Mouse (Mus musculus) hindbrain, embryonic 12.5 days (tissue): ENCODE results near the gene Rhox4f. TPM values are rescaled to one million over a fixed set of nuclear protein-coding genes. Genes with fewer than 3 reads are reported as not detected.
"Not testable (repeated sequence)": the region's sequence is repeated elsewhere in the genome, so short reads cannot be mapped to it uniquely, and the experiment has no call there.

ENCODE experiments used
- ATAC-seq: fragments of 200-750 bp; cut with Nextera tagmentation; 2 replicates; pipeline ENCODE4 v1.8.0; 2017; ENCODE audit warnings: moderate TSS enrichment; ENCODE audit not compliant: low FRiP score
- H3K27ac ChIP-seq: fragments of 300-500 bp; sonication (generic); 2 replicates; pipeline ENCODE4 v1.5.1; 2016; ENCODE audit warnings: mild to moderate bottlenecking
- H3K27me3 ChIP-seq: fragments of 300-500 bp; sonication (generic); 2 replicates; pipeline ENCODE4 v1.6.1; 2016; ENCODE audit warnings: mild to moderate bottlenecking
- H3K36me3 ChIP-seq: fragments of 300-500 bp; sonication (generic); 2 replicates; pipeline ENCODE4 v1.6.1; 2016; ENCODE audit warnings: mild to moderate bottlenecking
- H3K4me1 ChIP-seq: fragments of 300-500 bp; sonication (generic); 2 replicates; pipeline ENCODE4 v1.6.1; 2016
- H3K4me2 ChIP-seq: fragments of 300-500 bp; sonication (generic); replicated peaks from 2 replicates; pipeline ENCODE4 v1.6.1; 2016; ENCODE audit warnings: mild to moderate bottlenecking
- H3K4me3 ChIP-seq: fragments of 300-500 bp; sonication (generic); 2 replicates; pipeline ENCODE4 v1.5.1; 2016; ENCODE audit warnings: mild to moderate bottlenecking
- H3K9ac ChIP-seq: fragments of 300-500 bp; sonication (generic); 2 replicates; pipeline ENCODE4 v1.6.1; 2016; ENCODE audit warnings: mild to moderate bottlenecking, moderate library complexity
- H3K9me3 ChIP-seq: fragments of 300-500 bp; sonication (generic); replicated peaks from 2 replicates; pipeline ENCODE4 v1.6.1; 2016; ENCODE audit warnings: mild to moderate bottlenecking
- WGBS: fragments of 180-500 bp; shearing (Covaris S2); methylation state at CpG from one replicate; pipeline ENCODE4 v1.1.7; 2016; 5-methylcytosine and 5-hydroxymethylcytosine counted together
- polyA plus RNA-seq: library from polyadenylated mRNA; unstranded; fragments of >200 nt; fragmentation: Nextera tagmentation; extraction: Ambion mirVana; gene quantifications from 2 replicates; pipeline ENCODE4 v1.2.1, GENCODE M21; 2016

Gene Rhox4f
- not detected in 2 replicates for polyA plus RNA-seq

- H3K4me2 ChIP-seq, H3K9ac ChIP-seq: not testable (repeated sequence)
- 91% methylated on average over 16 of the region's 19 CpGs for WGBS
These were observed at the start of gene Rhox4f for GRCm38 (mm10) chrX:37607604-37608003. Gene Rhox4f, minus strand, starts transcription at chrX:37607704.

GRCm38 (mm10) chrX:37651227-37651626, 43.7 kb upstream of the Rhox4f start, which contains the start of gene Rhox4g:
Gene Rhox4g, minus strand, starts transcription at chrX:37651327.
- not testable (repeated sequence) for H3K4me1 ChIP-seq, H3K4me3 ChIP-seq, H3K9me3 ChIP-seq, H3K4me2 ChIP-seq, H3K9ac ChIP-seq, H3K27ac ChIP-seq, ATAC-seq, H3K36me3 ChIP-seq, H3K27me3 ChIP-seq
- 85% methylated on average over 16 of the region's 20 CpGs for WGBS

More at GRCm38 (mm10) chrX:37607604-37608003, at the start of gene Rhox4f:
- not testable (repeated sequence) for H3K27ac ChIP-seq, H3K4me1 ChIP-seq, H3K27me3 ChIP-seq, H3K4me3 ChIP-seq, ATAC-seq, H3K36me3 ChIP-seq, H3K9me3 ChIP-seq

- H3K4me1 ChIP-seq, ATAC-seq, H3K9me3 ChIP-seq, H3K36me3 ChIP-seq, H3K27ac ChIP-seq, H3K9ac ChIP-seq, H3K4me3 ChIP-seq, H3K27me3 ChIP-seq, H3K4me2 ChIP-seq: not testable (repeated sequence)
- WGBS = 95% methylated on average over 6 of the region's 6 CpGs
These were observed 35.9 kb upstream of the Rhox4f start, which contains the start of gene Rhox2g for GRCm38 (mm10) chrX:37643370-37643769. Gene Rhox2g, minus strand, starts transcription at chrX:37643470.

GRCm38 (mm10) chrX:37628512-37628911, 21.0 kb upstream of the Rhox4f start, which contains the start of gene Rhox3g:
Gene Rhox3g, minus strand, starts transcription at chrX:37628612.
- H3K9ac ChIP-seq, H3K27me3 ChIP-seq, H3K4me2 ChIP-seq, H3K36me3 ChIP-seq, H3K4me1 ChIP-seq, H3K9me3 ChIP-seq, H3K27ac ChIP-seq, H3K4me3 ChIP-seq, ATAC-seq: not testable (repeated sequence)
- 83% methylated on average over 2 of the region's 2 CpGs for WGBS

DNA sequence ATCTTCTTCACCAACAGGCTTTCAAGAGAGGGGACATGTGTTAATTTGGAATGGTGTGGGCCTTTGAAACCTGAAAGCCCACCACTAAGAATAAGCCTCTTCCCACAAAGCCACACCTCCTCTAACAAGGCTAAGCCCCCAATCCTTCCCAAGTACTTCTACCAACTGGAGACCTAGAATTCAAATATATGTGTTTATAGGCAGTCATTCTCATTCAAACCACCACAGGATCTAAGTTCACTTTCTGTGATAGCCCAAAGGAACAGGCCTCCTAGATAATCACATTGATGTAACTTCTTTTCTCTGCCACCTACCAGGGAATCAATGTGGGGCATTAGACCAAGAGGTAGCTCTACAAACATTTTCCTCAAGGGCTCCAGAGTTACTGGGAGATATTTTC, 26.8 kb downstream of the Rhox4f start, which contains the start of gene Rhox3f:
Rhox3f (plus strand) TSS at position 301 of the 400 bp plus-strand sequence.
- H3K36me3 ChIP-seq, H3K27me3 ChIP-seq, H3K9ac ChIP-seq, H3K27ac ChIP-seq, H3K4me3 ChIP-seq, H3K4me2 ChIP-seq, ATAC-seq, H3K9me3 ChIP-seq, H3K4me1 ChIP-seq: not testable (repeated sequence)

DNA sequence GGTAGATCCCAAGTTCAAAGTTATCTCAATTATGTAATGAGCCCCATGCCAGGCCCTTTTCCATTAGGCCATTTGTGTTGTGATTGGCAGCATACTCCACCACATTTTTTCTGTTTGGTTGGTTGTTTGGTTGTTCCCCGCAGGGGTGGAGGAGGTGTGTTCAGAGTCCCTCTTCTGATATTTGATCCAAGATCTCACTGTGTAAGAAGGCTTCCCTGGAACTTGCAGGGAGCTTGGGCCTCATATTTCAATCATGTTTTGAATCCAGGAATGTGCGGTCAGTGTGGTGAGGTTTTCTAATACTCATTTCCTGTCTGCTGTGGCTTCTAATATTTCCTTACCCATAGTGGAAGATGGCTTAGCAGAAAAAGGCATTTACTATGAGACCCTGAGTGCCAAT, 34.9 kb downstream of the Rhox4f start:
- not testable (repeated sequence) for H3K4me1 ChIP-seq, H3K27me3 ChIP-seq, H3K4me3 ChIP-seq, H3K36me3 ChIP-seq, H3K9ac ChIP-seq, ATAC-seq, H3K9me3 ChIP-seq, H3K27ac ChIP-seq, H3K4me2 ChIP-seq
- 68% methylated on average over 2 of the region's 2 CpGs for WGBS

DNA sequence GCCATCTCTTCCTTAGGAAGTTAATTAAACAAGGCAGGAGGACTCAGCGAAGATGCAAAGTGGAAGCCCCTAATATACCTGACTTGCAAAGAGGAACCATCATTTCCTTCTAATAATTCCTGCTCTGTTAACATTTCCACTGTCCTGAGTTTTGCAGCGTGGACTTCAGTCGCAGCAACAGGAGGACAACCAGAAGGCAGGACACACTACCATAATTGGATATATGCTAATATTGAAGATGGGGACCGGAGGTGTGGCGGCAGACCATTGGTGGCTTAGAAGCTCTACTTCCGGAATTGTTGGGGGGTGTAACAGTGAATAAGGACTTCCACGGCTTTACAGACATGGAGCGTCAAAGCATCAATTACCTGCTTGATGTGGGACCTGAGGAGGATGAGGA, 36.4 kb downstream of the Rhox4f start, which contains the start of gene Rhox2f:
Rhox2f (plus strand) TSS at position 301 of the 400 bp plus-strand sequence.
- H3K27me3 ChIP-seq, H3K9ac ChIP-seq, H3K9me3 ChIP-seq, H3K27ac ChIP-seq, H3K4me3 ChIP-seq, ATAC-seq, H3K36me3 ChIP-seq, H3K4me1 ChIP-seq, H3K4me2 ChIP-seq: not testable (repeated sequence)
- 87% methylated on average over 8 of the region's 8 CpGs for WGBS

GRCm38 (mm10) chrX:37557112-37557511, 50.4 kb downstream of the Rhox4f start, which contains the start of gene Rhox4e:
Gene Rhox4e, plus strand, starts transcription at chrX:37557412.
- H3K4me3 ChIP-seq, H3K27ac ChIP-seq, H3K4me2 ChIP-seq, H3K9me3 ChIP-seq, H3K27me3 ChIP-seq, H3K4me1 ChIP-seq, H3K36me3 ChIP-seq, ATAC-seq, H3K9ac ChIP-seq: not testable (repeated sequence)
- over 99% methylated on average over 10 of the region's 18 CpGs for WGBS

Other genes with a start within 250 kb of the Rhox4f start
- not detected in 2 replicates for gene Rhox3a2, start 227.7 kb downstream of the Rhox4f start, polyA plus RNA-seq
- gene Rhox4a2, start 216.9 kb downstream of the Rhox4f start, polyA plus RNA-seq = 6.9 and 7.8 TPM in 2 replicates
- 0.67 and 1.2 TPM in 2 replicates for gene Rhox2b, start 195.6 kb downstream of the Rhox4f start, polyA plus RNA-seq
- gene Rhox4b, start 175.2 kb downstream of the Rhox4f start, polyA plus RNA-seq = 1.6 and 2.4 TPM in 2 replicates
- 2.9 and 3.1 TPM in 2 replicates for gene Rhox2c, start 154.0 kb downstream of the Rhox4f start, polyA plus RNA-seq
- not detected in 2 replicates for gene Rhox3c, start 149.1 kb downstream of the Rhox4f start, polyA plus RNA-seq
- gene Rhox4c, start 127.4 kb downstream of the Rhox4f start, polyA plus RNA-seq = not detected in 2 replicates
- gene Rhox2d, start 114.3 kb downstream of the Rhox4f start, polyA plus RNA-seq = 0.54 TPM in 1 of 2 replicates, not detected in the other
- gene Rhox4d, start 93.3 kb downstream of the Rhox4f start, polyA plus RNA-seq = 0.45 TPM in 1 of 2 replicates, not detected in the other
- 0.61 TPM in 1 of 2 replicates, not detected in the other for gene Rhox2e, start 77.3 kb downstream of the Rhox4f start, polyA plus RNA-seq
- gene Rhox3e, start 65.7 kb downstream of the Rhox4f start, polyA plus RNA-seq = not detected in 2 replicates
- not detected in 2 replicates for gene Rhox4e, start 50.3 kb downstream of the Rhox4f start, polyA plus RNA-seq
- 1.2 TPM in 1 of 2 replicates, not detected in the other for gene Rhox2f, start 36.3 kb downstream of the Rhox4f start, polyA plus RNA-seq
- not detected in 2 replicates for gene Rhox3f, start 26.7 kb downstream of the Rhox4f start, polyA plus RNA-seq
- not detected in 2 replicates for gene Rhox3g, start 20.9 kb upstream of the Rhox4f start, polyA plus RNA-seq
- gene Rhox2g, start 35.8 kb upstream of the Rhox4f start, polyA plus RNA-seq = 1.1 TPM in 1 of 2 replicates, not detected in the other
- not detected in 2 replicates for gene Rhox4g, start 43.6 kb upstream of the Rhox4f start, polyA plus RNA-seq
- not detected in 2 replicates for gene Rhox3h, start 61.1 kb upstream of the Rhox4f start, polyA plus RNA-seq
- 0.53 TPM in 1 of 2 replicates, not detected in the other for gene Rhox2h, start 65.6 kb upstream of the Rhox4f start, polyA plus RNA-seq
- 0.49 TPM in 1 of 2 replicates, not detected in the other for gene Rhox5, start 197.1 kb upstream of the Rhox4f start, polyA plus RNA-seq
- gene Rhox6, start 219.2 kb upstream of the Rhox4f start, polyA plus RNA-seq = not detected in 2 replicates
- not detected in 2 replicates for gene Rhox7a, start 224.0 kb upstream of the Rhox4f start, polyA plus RNA-seq